Mouse (Mus musculus): ENCODE results near the gene Arhgef28.

DNA sequence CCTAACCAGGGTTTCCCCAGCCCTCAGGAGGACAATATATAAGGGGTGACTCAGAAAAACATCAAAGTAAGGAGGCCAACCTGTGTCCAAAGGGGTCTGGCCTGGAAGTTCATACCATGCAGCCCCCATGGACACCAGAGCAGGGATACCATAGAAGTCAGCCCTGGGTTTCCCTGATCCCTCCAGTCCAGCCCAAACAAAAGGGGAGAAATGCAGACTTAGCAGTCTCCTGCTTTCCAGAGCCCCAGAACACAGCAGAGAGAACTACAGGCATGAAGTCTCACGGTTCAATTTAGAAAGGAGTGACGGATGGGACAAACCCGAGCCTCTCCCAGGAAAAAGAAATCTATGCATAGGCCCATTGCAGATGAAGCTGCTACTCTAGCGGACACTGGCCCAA lies 91.2 kb downstream of the Arhgef28 start:
- TF ChIP-seq CTCF (IDR thresholded peaks at IDR 0.05; ENCODE audit: low read depth) (no peak), EP300 (IDR thresholded peaks at IDR 0.05; ENCODE audit: low read depth) (no peak)
